Mouse (Mus musculus) hindbrain, embryonic 12.5 days (tissue): ENCODE results near the gene B3gnt7. TPM values are rescaled to one million over a fixed set of nuclear protein-coding genes. Genes with fewer than 3 reads are reported as not detected.

ENCODE experiments used
- ATAC-seq: fragments of 200-750 bp; cut with Nextera tagmentation; 2 replicates; pipeline ENCODE4 v1.8.0; 2017; ENCODE audit warnings: moderate TSS enrichment; ENCODE audit not compliant: low FRiP score
- H3K27ac ChIP-seq: fragments of 300-500 bp; sonication (generic); 2 replicates; pipeline ENCODE4 v1.5.1; 2016; ENCODE audit warnings: mild to moderate bottlenecking
- H3K27me3 ChIP-seq: fragments of 300-500 bp; sonication (generic); 2 replicates; pipeline ENCODE4 v1.6.1; 2016; ENCODE audit warnings: mild to moderate bottlenecking
- H3K36me3 ChIP-seq: fragments of 300-500 bp; sonication (generic); 2 replicates; pipeline ENCODE4 v1.6.1; 2016; ENCODE audit warnings: mild to moderate bottlenecking
- H3K4me1 ChIP-seq: fragments of 300-500 bp; sonication (generic); 2 replicates; pipeline ENCODE4 v1.6.1; 2016
- H3K4me2 ChIP-seq: fragments of 300-500 bp; sonication (generic); replicated peaks from 2 replicates; pipeline ENCODE4 v1.6.1; 2016; ENCODE audit warnings: mild to moderate bottlenecking
- H3K4me3 ChIP-seq: fragments of 300-500 bp; sonication (generic); 2 replicates; pipeline ENCODE4 v1.5.1; 2016; ENCODE audit warnings: mild to moderate bottlenecking
- H3K9ac ChIP-seq: fragments of 300-500 bp; sonication (generic); 2 replicates; pipeline ENCODE4 v1.6.1; 2016; ENCODE audit warnings: mild to moderate bottlenecking, moderate library complexity
- H3K9me3 ChIP-seq: fragments of 300-500 bp; sonication (generic); replicated peaks from 2 replicates; pipeline ENCODE4 v1.6.1; 2016; ENCODE audit warnings: mild to moderate bottlenecking
- WGBS: fragments of 180-500 bp; shearing (Covaris S2); methylation state at CpG from one replicate; pipeline ENCODE4 v1.1.7; 2016; 5-methylcytosine and 5-hydroxymethylcytosine counted together
- polyA plus RNA-seq: library from polyadenylated mRNA; unstranded; fragments of >200 nt; fragmentation: Nextera tagmentation; extraction: Ambion mirVana; gene quantifications from 2 replicates; pipeline ENCODE4 v1.2.1, GENCODE M21; 2016

The B3gnt7 gene
- polyA plus RNA-seq: 4.0 and 4.5 TPM in 2 replicates

DNA sequence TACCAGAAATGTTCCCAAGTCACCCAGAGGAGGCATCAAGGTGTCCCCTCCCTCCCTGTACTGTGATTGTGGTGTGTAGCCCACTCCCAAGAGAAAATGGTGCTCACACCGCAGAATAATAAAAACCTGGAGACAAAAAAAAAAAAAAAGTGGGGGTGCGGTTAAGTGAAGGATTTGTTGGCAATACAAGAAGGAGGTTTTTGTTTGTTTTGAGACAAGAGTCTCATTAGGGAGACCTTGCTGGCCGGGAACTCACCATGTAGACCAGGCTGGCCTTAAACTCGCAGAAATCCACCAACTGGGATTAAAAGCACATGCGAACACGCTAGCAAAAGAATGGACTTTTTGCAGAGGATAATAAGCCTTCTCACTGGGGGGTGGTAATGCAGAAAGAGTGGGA lies at the start of gene B3gnt7:
Gene B3gnt7, plus strand, starts transcription at position 301 of the 400 bp plus-strand sequence.
- no peak for ATAC-seq
- H3K4me2 ChIP-seq: peak within 1 kb of the TSS; percentile 93
- H3K4me3 ChIP-seq: peak within 1 kb of the TSS; percentile 53
- H3K4me1 ChIP-seq: peaks cover 9% of the 10 kb centered on the region
- no peaks in the 10 kb centered on the region for H3K36me3 ChIP-seq
- H3K27ac ChIP-seq: no peak within 1 kb of the TSS
- H3K9me3 ChIP-seq: no peaks in the 10 kb centered on the region
- 24% methylated on average over 6 of the region's 6 CpGs for WGBS
- H3K9ac ChIP-seq: peak within 1 kb of the TSS; percentile 64
- H3K27me3 ChIP-seq: peaks cover 64% of the 10 kb centered on the region

DNA sequence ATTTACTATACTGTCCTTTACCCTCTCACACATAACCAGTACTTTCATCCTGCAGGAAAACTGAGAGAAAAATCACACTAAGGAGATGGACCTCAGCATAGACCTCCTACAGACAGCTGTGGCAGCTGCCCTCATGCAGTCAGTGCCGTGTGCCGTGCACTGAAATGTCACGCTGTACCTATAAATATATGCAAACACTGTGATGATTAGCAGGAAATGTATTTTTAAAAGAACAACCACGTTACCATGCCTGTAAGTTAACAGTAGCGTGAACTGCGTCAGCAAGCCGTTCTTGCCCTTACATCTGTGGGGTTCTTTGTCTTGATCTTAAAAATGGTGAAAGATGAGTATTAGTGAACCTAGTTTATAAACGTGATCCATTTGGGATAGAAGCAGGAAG lies 49.2 kb upstream of the B3gnt7 start:
- H3K4me3 ChIP-seq: no peak overlapping the region
- peaks cover 20% of the 10 kb centered on the region; the same call in 1 of the 2 replicates for H3K36me3 ChIP-seq
- H3K27ac ChIP-seq: no peak overlapping the region
- H3K9me3 ChIP-seq: no peaks in the 10 kb centered on the region
- H3K4me2 ChIP-seq: no peak overlapping the region
- no peaks in the 10 kb centered on the region for H3K27me3 ChIP-seq
- no peak for ATAC-seq
- no peaks in the 10 kb centered on the region for H3K4me1 ChIP-seq
- no peak overlapping the region for H3K9ac ChIP-seq
- 91% methylated on average over 8 of the region's 8 CpGs for WGBS

DNA sequence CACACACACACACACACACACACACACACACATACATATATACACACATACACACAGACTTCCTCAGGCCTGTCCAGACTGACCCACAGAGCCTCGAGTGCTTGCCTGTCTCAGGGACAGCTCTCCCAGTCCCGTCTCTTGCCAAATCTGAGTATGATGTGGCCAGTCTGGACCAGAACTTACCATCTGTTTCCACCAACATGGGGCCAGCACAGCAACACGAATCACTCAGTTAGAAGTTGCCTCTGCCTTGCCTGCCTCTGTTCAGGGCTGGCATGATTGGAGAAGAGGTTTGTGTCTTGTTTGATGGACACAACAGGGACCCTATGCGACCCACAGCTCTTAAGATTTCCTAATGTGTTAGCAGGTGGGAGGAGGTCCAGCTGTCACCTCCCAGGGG lies 46.3 kb upstream of the B3gnt7 start:
- Histone ChIP-seq H3K27me3 (no peaks in the 10 kb centered on the region), H3K4me1 (no peaks in the 10 kb centered on the region), H3K4me2 (no peak overlapping the region), H3K4me3 (no peak overlapping the region), H3K9ac (no peak overlapping the region), H3K36me3 (0 out of 2 replicates have a peak, but pooled peaks cover 8% of the 10 kb centered on the region), H3K27ac (no peak overlapping the region), H3K9me3 (no peaks in the 10 kb centered on the region)
- 70% methylated on average over 4 of the region's 4 CpGs for WGBS
- ATAC-seq: no peak

GRCm38 (mm10) chr1:86257228-86257627 lies 45.4 kb upstream of the B3gnt7 start:
- Histone ChIP-seq H3K36me3 (0 out of 2 replicates have a peak, but pooled peaks cover 8% of the 10 kb centered on the region), H3K9ac (no peak overlapping the region), H3K27ac (no peak overlapping the region), H3K4me2 (no peak overlapping the region), H3K4me3 (no peak overlapping the region), H3K27me3 (no peaks in the 10 kb centered on the region), H3K4me1 (no peaks in the 10 kb centered on the region), H3K9me3 (no peaks in the 10 kb centered on the region)
- ATAC-seq: no peak
- WGBS: 91% methylated on average over 8 of the region's 8 CpGs

DNA sequence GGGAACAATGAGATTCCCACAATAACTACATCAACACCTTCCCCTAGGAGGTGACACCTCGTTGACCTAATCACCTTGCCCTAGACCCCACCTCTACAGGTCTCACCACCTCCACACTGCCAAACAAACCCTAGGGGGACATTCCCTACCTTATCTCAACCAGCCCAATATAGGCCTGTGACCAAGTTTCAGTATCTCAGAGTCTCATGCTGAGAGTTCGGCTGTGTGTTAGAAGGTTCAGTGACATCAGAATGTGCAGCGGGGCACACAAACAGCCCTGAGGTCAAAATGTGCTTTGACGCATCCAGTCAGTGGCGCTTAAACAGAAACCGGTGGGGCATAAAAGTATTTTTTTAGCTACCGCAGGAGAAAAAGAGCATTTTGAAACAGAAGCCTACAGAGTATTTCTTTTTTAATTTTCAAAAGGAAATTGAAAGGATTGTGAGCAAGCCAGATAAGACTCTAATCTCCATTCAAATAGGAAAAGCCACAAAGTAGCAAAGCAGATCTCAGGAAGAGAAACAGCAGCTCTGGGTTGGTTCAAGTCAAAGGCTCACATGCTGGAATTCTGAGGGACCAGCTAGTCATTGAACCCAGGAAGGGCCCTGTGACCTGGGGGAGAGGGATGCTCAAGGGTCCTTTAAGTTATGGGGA lies 44.3 kb upstream of the B3gnt7 start:
- Histone ChIP-seq H3K4me2 (no peak overlapping the region), H3K9me3 (no peaks in the 10 kb centered on the region), H3K27me3 (no peaks in the 10 kb centered on the region), H3K4me3 (no peak overlapping the region), H3K36me3 (0 out of 2 replicates have a peak, but pooled peaks cover 4% of the 10 kb centered on the region), H3K27ac (no peak overlapping the region), H3K9ac (no peak overlapping the region), H3K4me1 (no peaks in the 10 kb centered on the region)
- no peak for ATAC-seq
- WGBS: 70% methylated on average over 7 of the region's 7 CpGs

- H3K27me3 ChIP-seq: no peaks in the 10 kb centered on the region
- no peaks in the 10 kb centered on the region for H3K9me3 ChIP-seq
- no peak for ATAC-seq
- H3K4me1 ChIP-seq: 0 out of 2 replicates have a peak, but pooled peaks cover 3% of the 10 kb centered on the region
- 52% methylated on average over 7 of the region's 7 CpGs for WGBS
- no peak overlapping the region for H3K4me2 ChIP-seq
- H3K36me3 ChIP-seq: no peaks in the 10 kb centered on the region
- no peak overlapping the region for H3K9ac ChIP-seq
- H3K4me3 ChIP-seq: no peak overlapping the region
- H3K27ac ChIP-seq: no peak overlapping the region
Measured at GRCm38 (mm10) chr1:86263564-86264339, 38.9 kb upstream of the B3gnt7 start.

DNA sequence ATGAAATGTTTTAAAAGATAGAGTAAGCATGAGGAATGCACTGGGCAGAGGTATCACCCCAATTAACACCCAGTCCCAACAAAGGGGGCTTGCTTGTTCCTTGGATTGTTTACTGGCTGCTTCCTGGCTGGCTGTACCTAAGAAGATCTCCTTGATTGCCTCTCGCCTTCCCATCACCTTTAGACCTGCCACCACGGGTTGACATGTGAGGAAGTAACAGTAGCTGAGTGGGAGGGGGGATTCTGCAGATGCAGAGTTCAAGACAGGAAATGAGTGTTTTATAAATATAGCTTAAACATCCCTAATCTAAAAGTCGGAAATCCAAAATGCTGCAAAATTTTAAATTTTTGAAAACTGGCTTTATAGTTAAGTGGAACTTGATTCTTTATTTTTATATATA lies 37.6 kb upstream of the B3gnt7 start:
- Histone ChIP-seq H3K9me3 (no peaks in the 10 kb centered on the region), H3K4me3 (no peak overlapping the region), H3K4me2 (no peak overlapping the region), H3K9ac (no peak overlapping the region), H3K4me1 (0 out of 2 replicates have a peak, but pooled peaks cover 3% of the 10 kb centered on the region), H3K27ac (no peak overlapping the region), H3K27me3 (no peaks in the 10 kb centered on the region), H3K36me3 (no peaks in the 10 kb centered on the region)
- 66% methylated on average over 3 of the region's 3 CpGs for WGBS
- no peak for ATAC-seq

DNA sequence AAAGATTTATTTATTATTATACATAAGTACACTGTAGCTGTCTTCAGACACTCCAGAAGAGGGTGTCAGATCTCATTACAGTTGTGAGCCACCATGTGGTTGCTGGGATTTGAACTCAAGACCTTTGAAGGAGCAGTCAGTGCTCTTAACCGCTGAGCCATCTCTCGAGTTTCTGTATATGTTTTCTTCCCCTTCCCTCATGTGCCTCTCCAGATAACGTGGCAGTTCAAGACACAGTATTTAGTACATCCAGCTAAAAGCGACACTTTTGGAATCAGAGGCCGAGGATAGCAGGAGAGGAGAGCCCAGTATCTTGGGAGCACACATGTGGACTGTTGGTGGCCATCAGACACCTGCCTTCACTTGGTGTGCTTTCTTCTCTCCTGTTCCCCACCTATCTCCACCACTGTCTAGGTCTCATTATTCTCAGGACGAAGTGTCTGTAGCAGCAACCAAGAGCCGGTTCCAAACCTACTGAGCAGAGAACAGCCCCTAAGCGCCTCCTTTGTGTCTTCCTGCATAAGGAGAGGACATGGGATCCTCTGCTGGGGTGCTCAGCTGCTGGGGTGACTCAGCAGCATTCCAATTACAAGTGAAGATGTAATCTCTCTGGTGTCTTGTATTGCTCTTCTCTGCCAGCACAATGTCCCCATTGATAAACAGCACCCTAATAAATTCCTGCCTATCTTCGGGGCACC lies 34.0 kb upstream of the B3gnt7 start:
- ATAC-seq: no peak
- WGBS: 90% methylated on average over 9 of the region's 9 CpGs

DNA sequence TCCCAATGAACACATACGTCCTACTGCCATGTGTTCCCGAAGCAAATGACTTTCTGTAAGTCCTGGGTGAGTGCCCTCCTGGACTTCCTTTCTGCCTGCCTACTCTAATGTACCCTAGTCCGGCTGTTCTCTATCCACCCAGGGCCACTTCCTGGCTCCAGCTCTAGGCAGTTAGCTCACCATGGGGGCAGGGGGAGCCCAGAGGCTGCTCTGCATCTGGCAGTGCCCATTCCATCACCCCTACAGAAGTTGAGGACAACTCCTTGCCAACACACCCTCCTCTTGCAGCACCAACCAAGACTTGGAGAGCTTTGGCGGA lies 33.5 kb upstream of the B3gnt7 start:
- Histone ChIP-seq H3K9me3 (no peaks in the 10 kb centered on the region), H3K4me3 (no peak overlapping the region), H3K4me2 (no peak overlapping the region), H3K4me1 (no peaks in the 10 kb centered on the region), H3K27ac (no peak overlapping the region), H3K36me3 (no peaks in the 10 kb centered on the region), H3K9ac (no peak overlapping the region), H3K27me3 (no peaks in the 10 kb centered on the region)
- no peak for ATAC-seq
- WGBS: 81% methylated on average over 4 of the region's 4 CpGs

More for the DNA sequence above, 34.0 kb upstream of the B3gnt7 start:
- Histone ChIP-seq H3K4me3 (no peak overlapping the region), H3K9me3 (no peaks in the 10 kb centered on the region), H3K4me2 (no peak overlapping the region), H3K27ac (no peak overlapping the region), H3K9ac (no peak overlapping the region), H3K4me1 (0 out of 2 replicates have a peak, but pooled peaks cover 3% of the 10 kb centered on the region), H3K36me3 (no peaks in the 10 kb centered on the region), H3K27me3 (no peaks in the 10 kb centered on the region)

GRCm38 (mm10) chr1:86271707-86272106 lies 30.9 kb upstream of the B3gnt7 start:
- WGBS: 85% methylated on average over 6 of the region's 6 CpGs

GRCm38 (mm10) chr1:86277055-86277454 lies 25.6 kb upstream of the B3gnt7 start:
- Histone ChIP-seq H3K36me3 (no peaks in the 10 kb centered on the region), H3K4me1 (no peaks in the 10 kb centered on the region), H3K9me3 (no peaks in the 10 kb centered on the region), H3K27me3 (no peaks in the 10 kb centered on the region), H3K4me3 (no peak overlapping the region), H3K9ac (no peak overlapping the region), H3K4me2 (no peak overlapping the region), H3K27ac (no peak overlapping the region)
- ATAC-seq: no peak
- WGBS: 85% methylated on average over 5 of the region's 5 CpGs

More at GRCm38 (mm10) chr1:86271707-86272106, 30.9 kb upstream of the B3gnt7 start:
- Histone ChIP-seq H3K9me3 (no peaks in the 10 kb centered on the region), H3K9ac (no peak overlapping the region), H3K36me3 (no peaks in the 10 kb centered on the region), H3K27ac (no peak overlapping the region), H3K4me3 (no peak overlapping the region), H3K27me3 (no peaks in the 10 kb centered on the region), H3K4me2 (no peak overlapping the region), H3K4me1 (no peaks in the 10 kb centered on the region)
- ATAC-seq: no peak

DNA sequence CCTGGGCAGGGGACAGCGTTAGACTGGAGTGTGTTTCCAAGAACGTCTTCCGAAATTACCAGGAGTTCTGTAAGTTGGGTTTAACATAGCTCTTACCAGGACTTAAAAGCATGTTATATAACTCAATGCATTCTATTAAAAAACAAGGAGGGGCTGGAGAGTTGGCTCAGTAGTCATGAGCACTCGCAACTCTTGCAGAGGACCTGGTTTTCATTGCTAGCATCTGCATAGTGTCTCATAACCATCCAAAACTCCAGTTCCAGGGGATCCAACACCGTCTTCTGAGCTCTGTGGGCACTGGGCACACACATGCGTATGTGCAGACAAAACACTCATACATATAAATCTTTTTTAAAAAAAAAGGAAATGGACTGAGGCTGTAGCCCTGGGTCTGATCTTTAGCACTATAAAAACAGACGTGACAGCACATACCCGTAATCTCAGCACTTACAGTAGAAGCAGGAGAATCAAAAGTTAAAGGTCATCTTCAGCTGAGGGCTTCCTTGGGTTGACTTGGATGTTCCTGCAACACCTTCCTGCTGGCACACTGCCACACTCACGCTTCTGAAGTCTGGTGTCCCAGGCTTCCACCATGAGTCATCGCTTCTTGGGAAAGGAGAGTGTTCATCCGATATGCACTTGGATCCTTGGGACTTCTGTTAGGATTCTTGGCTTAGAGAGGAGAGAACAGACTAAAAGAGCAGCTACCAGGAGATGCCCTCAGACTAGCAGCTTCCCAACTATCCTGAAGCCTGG lies 20.7 kb upstream of the B3gnt7 start:
- H3K4me3 ChIP-seq: no peak overlapping the region
- no peaks in the 10 kb centered on the region for H3K36me3 ChIP-seq
- no peaks in the 10 kb centered on the region for H3K4me1 ChIP-seq
- no peak overlapping the region for H3K9ac ChIP-seq
- H3K4me2 ChIP-seq: no peak overlapping the region
- H3K27me3 ChIP-seq: no peaks in the 10 kb centered on the region
- no peak for ATAC-seq
- WGBS: 91% methylated on average over 11 of the region's 11 CpGs
- H3K9me3 ChIP-seq: no peaks in the 10 kb centered on the region
- H3K27ac ChIP-seq: no peak overlapping the region
